Mouse (Mus musculus) cerebellum, adult 2 months (tissue): ENCODE results near the gene Foxred2. TPM values are rescaled to one million over a fixed set of nuclear protein-coding genes. Genes with fewer than 3 reads are reported as not detected.

Source experiments
- DNase-seq, 2 experiments: peaks; one replicate each; pipeline ENCODE4 v3.0.0; 2021
- H3K27ac ChIP-seq: fragments of 200-500 bp; 2 replicates; pipeline ENCODE4 v1.5.1; 2012; ENCODE audit warnings: low read length, control low read depth, inconsistent platforms; ENCODE audit not compliant: insufficient read depth
- H3K27me3 ChIP-seq: fragments of 200-500 bp; 2 replicates; pipeline ENCODE4 v1.6.1; 2012; ENCODE audit warnings: inconsistent platforms, mild to moderate bottlenecking, low read length, moderate library complexity; ENCODE audit not compliant: control insufficient read depth, insufficient read depth
- H3K4me1 ChIP-seq: fragments of 200-500 bp; 2 replicates; pipeline ENCODE4 v1.6.1; 2011; ENCODE audit warnings: low read length; ENCODE audit not compliant: control insufficient read depth, insufficient read depth
- H3K4me3 ChIP-seq: fragments of 200-500 bp; replicated peaks from 2 replicates; pipeline ENCODE3; 2011; ENCODE audit warnings: mild to moderate bottlenecking, low read depth, low read length, control low read depth; ENCODE audit not compliant: insufficient read depth
- CTCF ChIP-seq: fragments of 200-500 bp; IDR thresholded peaks from 2 replicates; pipeline ENCODE4 v1.5.1; 2011; ENCODE audit warnings: low read depth, mild to moderate bottlenecking, control low read depth, low read length, moderate library complexity, borderline replicate concordance; ENCODE audit not compliant: insufficient read depth
- POLR2A ChIP-seq: fragments of 200-500 bp; IDR thresholded peaks from 2 replicates; pipeline ENCODE4 v1.6.1; 2011; ENCODE audit warnings: low read length, control low read depth, borderline replicate concordance; ENCODE audit not compliant: insufficient read depth
- WGBS: fragments of 180-500 bp; shearing (Covaris S2); methylation state at CpG from one replicate; pipeline ENCODE4 v1.1.7; 2018; 5-methylcytosine and 5-hydroxymethylcytosine counted together
- polyA plus RNA-seq: library from polyadenylated mRNA; depleted of rRNA; stranded (reverse); fragments of >200 nt; gene quantifications from 2 replicates; pipeline ENCODE4 v1.2.3, GENCODE M21; 2012

The Foxred2 gene
- polyA plus RNA-seq, 1 experiment = 30.0 TPM

- TF ChIP-seq CTCF (no peak), POLR2A (no peak)
- no peak for DNase-seq
- Histone ChIP-seq H3K27me3 (no peaks in the 10 kb centered on the region), H3K4me3 (no peak overlapping the region), H3K27ac (no peak overlapping the region), H3K4me1 (no peaks in the 10 kb centered on the region; the same call in 1 of the 2 replicates)
- WGBS = 71% methylated on average over 9 of the region's 9 CpGs
Observed at GRCm38 (mm10) chr15:77922710-77923109, 33.8 kb downstream of the Foxred2 start.

GRCm38 (mm10) chr15:77921636-77922035, 34.9 kb downstream of the Foxred2 start:
- no peak for DNase-seq
- 87% methylated on average over 6 of the region's 6 CpGs for WGBS
- H3K4me1 ChIP-seq = no peaks in the 10 kb centered on the region
- no peak for TF ChIP-seq CTCF
- no peak for TF ChIP-seq POLR2A
- H3K4me3 ChIP-seq = no peak overlapping the region
- no peak overlapping the region for H3K27ac ChIP-seq
- no peaks in the 10 kb centered on the region for H3K27me3 ChIP-seq

GRCm38 (mm10) chr15:77920511-77921462, 35.7 kb downstream of the Foxred2 start:
- Histone ChIP-seq H3K4me3 (no peak overlapping the region), H3K27ac (no peak overlapping the region), H3K27me3 (no peaks in the 10 kb centered on the region), H3K4me1 (no peaks in the 10 kb centered on the region)
- no peak for TF ChIP-seq CTCF
- TF ChIP-seq POLR2A = no peak
- DNase-seq = no peak
- 67% methylated on average over 10 of the region's 10 CpGs for WGBS

- Histone ChIP-seq H3K4me1 (no peaks in the 10 kb centered on the region), H3K4me3 (no peak overlapping the region), H3K27ac (no peak overlapping the region), H3K27me3 (no peaks in the 10 kb centered on the region)
- no peak for DNase-seq
- TF ChIP-seq CTCF = no peak
- TF ChIP-seq POLR2A = no peak
- 89% methylated on average over 12 of the region's 12 CpGs for WGBS
Observed at GRCm38 (mm10) chr15:77919441-77919840, 37.1 kb downstream of the Foxred2 start.

GRCm38 (mm10) chr15:77916851-77917544, 39.5 kb downstream of the Foxred2 start:
- Histone ChIP-seq H3K27me3 (no peaks in the 10 kb centered on the region), H3K4me3 (no peak overlapping the region), H3K4me1 (no peaks in the 10 kb centered on the region), H3K27ac (no peak overlapping the region)
- TF ChIP-seq CTCF (peak; percentile 94), POLR2A (no peak)
- WGBS = 27% methylated on average over 8 of the region's 8 CpGs
- DNase-seq = peak; percentile 88 to 93

GRCm38 (mm10) chr15:77915287-77915686, 41.2 kb downstream of the Foxred2 start:
- Histone ChIP-seq H3K4me1 (no peaks in the 10 kb centered on the region), H3K4me3 (no peak overlapping the region), H3K27me3 (no peaks in the 10 kb centered on the region), H3K27ac (no peak overlapping the region)
- DNase-seq = no peak
- TF ChIP-seq CTCF (no peak), POLR2A (no peak)
- WGBS = 89% methylated on average over 4 of the region's 4 CpGs

- WGBS = 88% methylated on average over 3 of the region's 3 CpGs
- Histone ChIP-seq H3K27ac (no peak overlapping the region), H3K4me3 (no peak overlapping the region), H3K4me1 (no peaks in the 10 kb centered on the region), H3K27me3 (no peaks in the 10 kb centered on the region)
- no peak for DNase-seq
- TF ChIP-seq POLR2A = no peak
Observed at GRCm38 (mm10) chr15:77914507-77914906, 42.0 kb downstream of the Foxred2 start.

- no peaks in the 10 kb centered on the region for H3K4me1 ChIP-seq
- DNase-seq = no peak
- TF ChIP-seq POLR2A (no peak), CTCF (no peak)
- H3K27ac ChIP-seq = no peak overlapping the region
- 78% methylated on average over 8 of the region's 8 CpGs for WGBS
- H3K4me3 ChIP-seq = no peak overlapping the region
- no peaks in the 10 kb centered on the region for H3K27me3 ChIP-seq
Observed at GRCm38 (mm10) chr15:77913054-77913453, 43.5 kb downstream of the Foxred2 start.
